Mouse (Mus musculus) embryonic facial prominence, embryonic 12.5 days (tissue): ENCODE measurements around the gene Sec63. TPM values are rescaled to one million over a fixed set of nuclear protein-coding genes. Genes with fewer than 3 reads are reported as not detected.

Experiments used
- ATAC-seq: fragments of 200-750 bp; cut with Nextera tagmentation; 2 replicates; pipeline ENCODE4 v1.8.0; 2017; ENCODE audit not compliant: insufficient number of reproducible peaks, insufficient read depth, low FRiP score, low TSS enrichment
- H3K27ac ChIP-seq: fragments of 300-500 bp; sonication (generic); 2 replicates; pipeline ENCODE4 v1.5.1; 2016; ENCODE audit warnings: mild to moderate bottlenecking
- H3K27me3 ChIP-seq: fragments of 300-500 bp; sonication (generic); 2 replicates; pipeline ENCODE4 v1.6.1; 2016; ENCODE audit warnings: mild to moderate bottlenecking, moderate library complexity
- H3K36me3 ChIP-seq: fragments of 300-500 bp; sonication (generic); 2 replicates; pipeline ENCODE4 v1.6.1; 2016; ENCODE audit warnings: mild to moderate bottlenecking
- H3K4me1 ChIP-seq: fragments of 300-500 bp; sonication (generic); 2 replicates; pipeline ENCODE4 v1.6.1; 2016
- H3K4me2 ChIP-seq: fragments of 300-500 bp; sonication (generic); replicated peaks from 2 replicates; pipeline ENCODE4 v1.6.1; 2016; ENCODE audit warnings: mild to moderate bottlenecking, moderate library complexity
- H3K4me3 ChIP-seq: fragments of 300-500 bp; sonication (generic); 2 replicates; pipeline ENCODE4 v1.5.1; 2016; ENCODE audit warnings: mild to moderate bottlenecking
- H3K9ac ChIP-seq: fragments of 300-500 bp; sonication (generic); 2 replicates; pipeline ENCODE4 v1.6.1; 2016; ENCODE audit warnings: mild to moderate bottlenecking, moderate library complexity
- H3K9me3 ChIP-seq: fragments of 300-500 bp; sonication (generic); 2 replicates; pipeline ENCODE4 v1.6.1; 2016; ENCODE audit warnings: mild to moderate bottlenecking, moderate library complexity
- WGBS: fragments of 180-500 bp; shearing (Covaris S2); methylation state at CpG from one replicate; pipeline ENCODE4 v1.1.7; 2016; 5-methylcytosine and 5-hydroxymethylcytosine counted together
- polyA plus RNA-seq: library from polyadenylated mRNA; unstranded; fragments of >200 nt; fragmentation: Nextera tagmentation; extraction: Ambion mirVana; gene quantifications from 2 replicates; pipeline ENCODE4 v1.2.1, GENCODE M21; 2016

Gene Sec63
- polyA plus RNA-seq, result 29.4 and 30.8 TPM in 2 replicates

DNA sequence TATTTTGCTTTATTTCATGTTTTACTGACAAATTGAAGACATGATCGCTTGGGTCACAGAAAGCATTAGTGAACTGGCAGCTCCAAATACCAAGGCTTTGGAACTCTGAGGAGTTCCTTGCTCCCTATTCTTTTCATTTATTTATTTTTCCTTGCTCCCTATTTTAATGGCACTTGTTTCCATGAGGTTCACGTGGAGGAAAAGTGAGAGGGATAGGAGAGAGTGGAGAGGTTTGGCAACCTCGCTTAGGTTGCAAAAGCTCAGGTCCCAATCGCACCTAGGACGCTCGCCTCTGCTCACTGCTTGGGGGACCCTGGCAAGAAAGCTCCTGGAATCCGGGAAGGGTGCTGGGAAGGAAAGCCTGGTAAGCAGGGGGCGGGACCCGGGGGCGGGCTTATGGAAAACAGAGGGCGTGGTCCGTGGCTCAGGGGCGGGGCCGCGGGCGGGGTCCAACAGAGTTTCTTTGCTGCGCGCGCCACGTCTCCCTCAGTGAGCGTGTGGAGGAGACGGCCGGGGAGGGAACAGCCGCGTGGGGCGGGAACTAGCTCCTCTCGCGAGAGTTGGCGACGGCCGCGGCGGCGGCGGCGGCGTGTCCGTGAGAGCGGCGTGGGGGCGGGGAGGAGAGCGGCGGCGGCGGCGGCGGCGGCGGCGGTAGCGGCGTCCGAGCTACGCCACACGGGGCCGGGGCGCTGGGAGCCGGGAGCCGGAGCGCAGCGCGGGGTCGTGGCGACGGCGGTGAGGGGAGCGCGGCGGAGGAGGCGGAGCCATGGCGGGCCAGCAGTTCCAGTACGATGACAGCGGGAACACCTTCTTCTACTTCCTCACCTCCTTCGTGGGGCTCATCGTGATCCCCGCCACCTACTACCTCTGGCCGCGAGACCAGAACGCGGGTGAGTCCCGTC is at the start of gene Sec63:
Sec63 (plus strand) TSS at position 498 of the 902 bp plus-strand sequence.
- peaks cover 18% of the 10 kb centered on the region for H3K4me1 ChIP-seq
- H3K9me3 ChIP-seq, result no peaks in the 10 kb centered on the region
- peak within 1 kb of the TSS; percentile 95 for H3K27ac ChIP-seq
- peak within 1 kb of the TSS; percentile 95 for H3K9ac ChIP-seq
- H3K27me3 ChIP-seq, result no peaks in the 10 kb centered on the region
- WGBS, result under 1% methylated on average over 45 of the region's 81 CpGs
- peak within 1 kb of the TSS; percentile 73 for H3K4me2 ChIP-seq
- H3K4me3 ChIP-seq, result peak within 1 kb of the TSS; percentile 93
- ATAC-seq, result peak; percentile 89
- H3K36me3 ChIP-seq, result no peaks in the 10 kb centered on the region

DNA sequence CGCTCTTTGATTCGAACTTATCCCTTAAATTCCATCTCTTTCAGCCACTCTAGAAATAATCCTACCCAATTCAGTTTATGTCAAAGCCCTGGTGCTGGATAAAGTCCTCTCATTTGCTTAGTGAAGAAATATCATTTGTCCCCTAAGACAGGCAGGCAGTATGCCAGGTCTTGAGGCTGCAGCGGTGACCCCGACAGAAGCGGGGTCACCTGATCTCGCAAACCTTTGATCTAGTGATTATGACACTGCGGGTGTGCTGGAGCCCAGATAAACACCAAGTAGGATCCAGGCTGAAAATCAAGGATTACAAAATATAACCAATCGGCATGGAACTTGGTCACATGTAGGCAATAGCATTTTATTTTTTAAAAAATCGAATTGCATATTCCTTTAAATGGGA is 46.6 kb upstream of the Sec63 start:
- WGBS, result 16% methylated on average over 9 of the region's 9 CpGs
- Histone ChIP-seq H3K27ac (no peak overlapping the region), H3K4me2 (no peak overlapping the region)

DNA sequence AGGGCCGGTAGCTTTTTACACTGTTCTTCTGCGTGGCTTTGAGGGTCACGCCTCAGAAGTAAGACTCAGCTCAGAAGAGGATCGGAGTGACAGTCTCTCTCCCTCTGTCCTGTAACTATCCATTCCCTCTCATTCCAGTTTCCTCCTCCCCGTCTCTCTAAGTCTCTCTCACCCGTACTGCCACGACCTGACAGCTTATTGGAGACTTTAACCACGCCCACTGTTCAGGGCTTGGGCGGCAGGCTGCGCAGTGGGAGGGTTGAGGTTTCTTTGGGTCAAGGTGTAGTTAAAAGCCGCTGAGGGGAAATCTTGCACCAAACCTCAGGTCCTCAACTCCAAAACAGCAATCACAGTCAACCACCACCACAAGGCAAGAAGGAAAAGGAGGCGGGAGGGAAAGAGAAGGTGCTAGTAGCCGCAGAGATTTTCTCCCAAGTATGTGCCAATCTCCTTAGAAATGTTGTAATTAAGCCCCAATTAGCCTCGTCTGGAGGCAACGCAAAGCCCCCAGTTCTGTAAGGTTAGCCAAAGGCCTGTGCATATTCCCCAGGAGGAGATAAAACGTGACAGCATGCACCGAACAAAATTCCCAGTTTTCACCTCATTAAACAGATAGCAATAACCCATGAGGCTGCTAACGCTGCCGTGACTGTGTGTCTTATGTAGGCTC is 45.8 kb upstream of the Sec63 start:
- H3K4me3 ChIP-seq, result no peak overlapping the region
- no peaks in the 10 kb centered on the region for H3K36me3 ChIP-seq
- no peak for ATAC-seq
- H3K27ac ChIP-seq, result no peak overlapping the region
- H3K9ac ChIP-seq, result no peak overlapping the region
- H3K27me3 ChIP-seq, result peaks cover 4% of the 10 kb centered on the region; the same call in 1 of the 2 replicates
- peak overlapping the region; percentile 37 for H3K4me2 ChIP-seq
- WGBS, result 21% methylated on average over 19 of the region's 19 CpGs
- peaks cover 14% of the 10 kb centered on the region for H3K4me1 ChIP-seq
- H3K9me3 ChIP-seq, result no peaks in the 10 kb centered on the region

More for the DNA sequence above, 46.6 kb upstream of the Sec63 start:
- Histone ChIP-seq H3K9me3 (no peaks in the 10 kb centered on the region), H3K36me3 (no peaks in the 10 kb centered on the region), H3K9ac (no peak overlapping the region), H3K4me3 (no peak overlapping the region), H3K27me3 (peaks cover 4% of the 10 kb centered on the region; the same call in 1 of the 2 replicates), H3K4me1 (peaks cover 14% of the 10 kb centered on the region)
- no peak for ATAC-seq

GRCm38 (mm10) chr10:42722116-42722515 is 39.2 kb upstream of the Sec63 start:
- Histone ChIP-seq H3K4me3 (no peak overlapping the region), H3K9ac (no peak overlapping the region), H3K27me3 (peaks cover 4% of the 10 kb centered on the region; the same call in 1 of the 2 replicates), H3K4me2 (no peak overlapping the region), H3K36me3 (no peaks in the 10 kb centered on the region), H3K27ac (no peak overlapping the region), H3K9me3 (no peaks in the 10 kb centered on the region), H3K4me1 (0 out of 2 replicates have a peak, but pooled peaks cover 4% of the 10 kb centered on the region)
- ATAC-seq, result no peak
- whole genome bisulfite sequencing, result 89% methylated on average over 5 of the region's 5 CpGs

- WGBS, result 54% methylated on average over 13 of the region's 13 CpGs
- Histone ChIP-seq H3K4me3 (no peak overlapping the region), H3K4me2 (no peak overlapping the region), H3K36me3 (no peaks in the 10 kb centered on the region), H3K27me3 (no peaks in the 10 kb centered on the region), H3K9me3 (no peaks in the 10 kb centered on the region), H3K9ac (no peak overlapping the region), H3K4me1 (0 out of 2 replicates have a peak, but pooled peaks cover 4% of the 10 kb centered on the region), H3K27ac (no peak overlapping the region)
- no peak for ATAC-seq
These were observed 37.7 kb upstream of the Sec63 start for GRCm38 (mm10) chr10:42723275-42724232.

DNA sequence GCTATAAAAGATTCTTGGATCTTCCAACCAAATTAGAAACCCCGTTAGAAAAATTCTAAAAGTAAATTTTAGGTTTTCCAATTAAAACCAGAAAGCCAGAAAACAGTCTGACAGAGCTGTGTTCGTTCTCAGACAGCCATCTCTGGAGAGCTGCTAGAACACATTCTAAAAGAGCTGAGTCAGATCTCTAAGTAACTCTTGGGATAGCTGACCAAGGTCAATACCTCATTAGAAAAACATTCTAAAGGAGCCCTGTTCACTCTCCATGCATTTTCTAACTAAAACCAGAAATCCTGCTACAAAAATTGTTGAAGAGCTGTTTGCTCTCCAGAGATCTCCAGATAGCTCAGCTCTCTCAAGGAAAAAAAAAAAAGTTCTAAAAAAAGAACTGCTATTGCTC is 31.7 kb upstream of the Sec63 start:
- H3K27me3 ChIP-seq, result no peaks in the 10 kb centered on the region
- no peaks in the 10 kb centered on the region for H3K4me1 ChIP-seq
- no peak overlapping the region for H3K9ac ChIP-seq
- no peak overlapping the region for H3K27ac ChIP-seq
- 67% methylated on average over 2 of the region's 2 CpGs for WGBS
- H3K36me3 ChIP-seq, result no peaks in the 10 kb centered on the region
- H3K4me2 ChIP-seq, result no peak overlapping the region
- H3K4me3 ChIP-seq, result no peak overlapping the region
- no peak for ATAC-seq
- no peaks in the 10 kb centered on the region for H3K9me3 ChIP-seq

GRCm38 (mm10) chr10:42734546-42735060 is 26.7 kb upstream of the Sec63 start:
- no peak overlapping the region for H3K9ac ChIP-seq
- no peaks in the 10 kb centered on the region for H3K4me1 ChIP-seq
- no peak overlapping the region for H3K4me2 ChIP-seq
- H3K9me3 ChIP-seq, result no peaks in the 10 kb centered on the region
- H3K4me3 ChIP-seq, result no peak overlapping the region
- 60% methylated on average over 5 of the region's 5 CpGs for WGBS
- no peak for ATAC-seq
- H3K27me3 ChIP-seq, result no peaks in the 10 kb centered on the region
- no peak overlapping the region for H3K27ac ChIP-seq
- H3K36me3 ChIP-seq, result no peaks in the 10 kb centered on the region

DNA sequence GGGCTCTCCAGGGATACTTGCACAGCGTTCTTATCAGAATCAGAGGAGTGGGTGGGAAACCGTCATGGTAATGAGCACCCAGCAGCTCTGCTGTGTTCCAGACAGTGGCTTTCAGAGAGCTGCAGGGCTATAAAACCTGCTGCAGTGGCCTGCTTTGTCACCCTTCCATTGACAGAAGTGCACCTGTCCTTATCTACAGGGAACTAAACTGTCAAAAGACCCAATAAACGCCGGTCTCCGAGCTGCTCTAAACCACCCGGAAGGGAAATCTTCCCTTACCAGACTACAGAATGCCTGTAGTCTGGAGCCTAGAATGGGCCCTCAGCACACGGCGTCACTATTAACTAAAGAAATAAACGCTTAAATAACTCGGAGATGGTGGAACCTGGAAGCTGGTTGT is 9.5 kb upstream of the Sec63 start:
- ATAC-seq, result no peak
- H3K27me3 ChIP-seq, result no peaks in the 10 kb centered on the region
- no peak overlapping the region for H3K4me2 ChIP-seq
- H3K9me3 ChIP-seq, result no peaks in the 10 kb centered on the region
- WGBS, result 77% methylated on average over 10 of the region's 10 CpGs
- H3K4me3 ChIP-seq, result no peak overlapping the region
- H3K36me3 ChIP-seq, result no peaks in the 10 kb centered on the region
- no peak overlapping the region for H3K9ac ChIP-seq
- no peaks in the 10 kb centered on the region for H3K4me1 ChIP-seq
- H3K27ac ChIP-seq, result no peak overlapping the region

DNA sequence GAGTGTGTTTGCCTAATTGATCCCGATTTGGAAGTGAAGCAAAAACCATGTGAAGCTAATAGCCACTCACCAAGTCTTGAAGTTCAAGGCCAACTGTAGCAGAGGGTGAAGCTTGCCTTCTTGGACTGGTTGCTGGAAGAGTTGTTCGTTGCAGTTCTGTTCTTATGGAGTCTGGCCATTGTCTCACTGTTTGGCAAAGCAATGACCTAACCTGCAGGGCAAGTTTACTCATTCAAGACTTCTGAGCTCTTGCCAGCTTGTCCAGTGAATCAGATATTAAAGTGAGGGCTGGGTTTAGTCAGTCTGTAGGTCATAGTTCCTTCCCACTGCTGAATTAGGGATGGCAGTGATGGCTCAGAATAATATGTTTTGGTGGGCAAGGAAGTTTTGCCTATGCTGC is 7.0 kb upstream of the Sec63 start:
- H3K36me3 ChIP-seq, result no peaks in the 10 kb centered on the region
- H3K4me2 ChIP-seq, result no peak overlapping the region
- no peaks in the 10 kb centered on the region for H3K9me3 ChIP-seq
- no peak overlapping the region for H3K27ac ChIP-seq
- H3K9ac ChIP-seq, result no peak overlapping the region
- no peak for ATAC-seq
- H3K4me1 ChIP-seq, result no peaks in the 10 kb centered on the region
- 75% methylated on average over 2 of the region's 2 CpGs for WGBS
- H3K4me3 ChIP-seq, result no peak overlapping the region
- H3K27me3 ChIP-seq, result no peaks in the 10 kb centered on the region

DNA sequence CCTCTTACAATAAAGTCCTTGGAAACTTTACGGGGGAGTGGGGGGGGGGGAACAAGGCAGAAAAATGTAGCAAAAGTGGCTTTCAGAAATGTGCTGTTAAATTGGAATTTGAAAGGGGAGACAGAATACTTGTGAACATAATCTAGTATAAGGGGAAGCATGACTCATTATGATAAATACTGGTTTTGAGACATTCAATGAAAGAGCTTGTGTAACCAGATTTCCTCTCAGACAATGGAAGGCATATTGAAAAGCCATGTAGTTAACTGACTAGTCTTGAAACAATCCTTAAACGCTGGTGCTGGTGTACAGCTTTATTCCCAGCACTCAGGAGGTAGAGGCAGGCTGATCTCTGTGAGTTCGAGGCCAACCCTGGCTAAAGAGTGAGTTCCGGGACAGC is 1.6 kb upstream of the Sec63 start:
- no peak overlapping the region for H3K9ac ChIP-seq
- H3K4me1 ChIP-seq, result peaks cover 11% of the 10 kb centered on the region
- no peaks in the 10 kb centered on the region for H3K27me3 ChIP-seq
- H3K4me2 ChIP-seq, result no peak overlapping the region
- no peak for ATAC-seq
- H3K4me3 ChIP-seq, result no peak overlapping the region
- no peak overlapping the region for H3K27ac ChIP-seq
- H3K9me3 ChIP-seq, result no peaks in the 10 kb centered on the region
- no peaks in the 10 kb centered on the region for H3K36me3 ChIP-seq
- 85% methylated on average over 4 of the region's 4 CpGs for WGBS

DNA sequence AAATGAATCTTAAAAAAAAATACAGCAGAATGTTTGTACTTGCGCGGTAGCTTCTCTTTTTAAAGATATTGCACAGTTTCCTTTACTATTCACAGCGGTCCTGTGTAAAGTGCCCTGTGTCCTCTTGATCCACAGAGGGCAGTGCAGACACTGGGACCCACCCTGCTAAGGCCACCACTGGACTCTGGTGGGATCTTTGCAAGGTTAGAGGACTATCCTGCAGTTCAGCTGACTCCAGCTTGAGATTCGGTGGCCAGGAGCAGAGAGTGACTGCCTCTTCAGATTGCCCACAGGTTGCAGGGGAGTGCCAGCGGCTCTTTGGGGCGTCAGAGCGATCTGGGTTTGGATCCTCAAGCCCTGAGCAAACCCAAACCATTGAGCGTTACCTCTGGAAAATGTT is 967 bp upstream of the Sec63 start:
- 54% methylated on average over 8 of the region's 8 CpGs for WGBS
- Histone ChIP-seq H3K4me1 (peaks cover 17% of the 10 kb centered on the region), H3K4me3 (no peak overlapping the region), H3K36me3 (no peaks in the 10 kb centered on the region), H3K4me2 (no peak overlapping the region), H3K9me3 (no peaks in the 10 kb centered on the region), H3K9ac (no peak overlapping the region), H3K27me3 (no peaks in the 10 kb centered on the region), H3K27ac (no peak overlapping the region)
- no peak for ATAC-seq
